Mouse (Mus musculus): Measurements from ENCODE around the gene Maneal. TPM values are rescaled to one million over a fixed set of nuclear protein-coding genes. Genes with fewer than 3 reads are reported as not detected.

Maneal gene
- total and polyA plus RNA-seq, 3 experiments, result 0.08 TPM; not detected in 2

DNA sequence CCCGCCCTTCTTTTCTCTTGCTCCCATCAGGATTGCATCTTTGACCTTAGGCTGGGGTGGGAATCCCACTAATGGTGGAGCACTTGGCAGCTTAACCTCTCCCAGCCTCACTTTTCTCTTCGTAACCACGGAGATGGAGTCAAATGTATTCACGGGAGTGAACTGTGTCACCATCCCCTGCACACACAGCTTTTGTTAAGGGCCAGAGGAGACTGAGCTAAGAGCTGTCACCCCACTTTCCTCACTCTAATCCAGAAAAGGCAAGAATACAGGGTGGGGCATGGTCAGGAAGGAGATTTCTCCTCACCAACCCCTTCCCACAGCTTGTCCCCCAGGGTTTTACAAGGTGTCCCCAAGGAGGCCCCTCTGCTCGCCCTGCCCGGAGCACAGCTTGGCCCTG lies 31.8 kb upstream of the Maneal start:
- H3K9ac ChIP-seq (ENCODE audit: control insufficient read depth, low read depth, low read length, poor library complexity, severe bottlenecking), result no peak overlapping the region
- H3K36me3 ChIP-seq (ENCODE audit: control insufficient read depth in 1 of 2, insufficient read depth in 2 of 2, low read length in 2 of 2), result no peaks in the 10 kb centered on the region
- H3K79me2 ChIP-seq (ENCODE audit: control insufficient read depth, insufficient read depth, low read length, poor library complexity), result no peaks in the 10 kb centered on the region
- no peak overlapping the region for H3K27ac ChIP-seq (ENCODE audit: control insufficient read depth, low read depth, low read length)
- H3K9me3 ChIP-seq (replicated peaks; ENCODE audit: insufficient read depth, low read length), result no peaks in the 10 kb centered on the region
- TF ChIP-seq USF1 (IDR thresholded peaks at IDR 0.05; ENCODE audit: low read depth, low read length), result no peak
- TF ChIP-seq TAL1 (IDR thresholded peaks at IDR 0.05; ENCODE audit: low read length), result no peak
- TF ChIP-seq TCF12 (IDR thresholded peaks at IDR 0.05; ENCODE audit: low read depth, low read length), result no peak
- TF ChIP-seq MAZ (IDR thresholded peaks at IDR 0.05; ENCODE audit: low read depth, low read length), result no peak
- no peak for TF ChIP-seq TBP (IDR thresholded peaks at IDR 0.05; ENCODE audit: low read depth, low read length)
- no peak for TF ChIP-seq RCOR1 (IDR thresholded peaks at IDR 0.05; ENCODE audit: low read depth, low read length)
- TF ChIP-seq JUND (IDR thresholded peaks at IDR 0.05; ENCODE audit: low read depth, low read length), result no peak
- no peak for TF ChIP-seq CTCF (IDR thresholded peaks at IDR 0.05 in 2 of 3, conservative IDR thresholded peaks at IDR 0.05 in 1 of 3; ENCODE audit: control insufficient read depth in 1 of 3, insufficient read depth in 1 of 3, low read depth in 2 of 3, low read length in 3 of 3, poor library complexity in 1 of 3, severe bottlenecking in 1 of 3)
- H3K4me1 ChIP-seq (ENCODE audit: control insufficient read depth in 1 of 2, insufficient read depth in 2 of 2, low read length in 2 of 2), result no peaks in the 10 kb centered on the region
- peaks cover 0 to 2% of the 10 kb centered on the region in 2 experiments; a peak in 1 of 4 replicates for H3K27me3 ChIP-seq (ENCODE audit: control insufficient read depth in 1 of 2, insufficient read depth in 2 of 2, low read length in 2 of 2)
- H3K4me3 ChIP-seq (ENCODE audit: control insufficient read depth in 1 of 2, insufficient read depth in 1 of 2, low read depth in 2 of 2, low read length in 2 of 2), result no peak overlapping the region
- DNase-seq (ENCODE audit: low read depth, low spot score), result no peak

DNA sequence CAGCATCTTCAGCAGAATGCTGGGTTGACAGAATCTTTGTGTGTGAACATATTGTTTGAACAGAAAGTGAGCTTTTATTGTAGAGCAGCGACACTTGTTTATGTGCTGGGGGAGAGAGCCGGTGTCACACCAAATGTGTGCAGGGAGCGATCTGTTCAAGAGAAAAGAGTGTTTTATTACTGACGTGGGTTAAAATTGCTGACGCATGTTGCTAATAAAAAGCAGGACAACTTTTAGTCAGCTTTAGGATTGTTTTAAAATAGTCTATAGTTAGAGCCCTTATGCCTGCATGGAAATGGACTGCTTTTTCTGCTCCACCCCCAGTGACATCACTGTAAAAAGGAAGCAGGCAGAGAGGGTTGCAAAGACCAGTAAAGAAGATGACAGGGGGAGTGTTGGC lies 28.9 kb upstream of the Maneal start:
- Histone ChIP-seq H3K4me3 (ENCODE audit: control insufficient read depth in 1 of 2, insufficient read depth in 1 of 2, low read depth in 2 of 2, low read length in 2 of 2) (no peak overlapping the region), H3K36me3 (ENCODE audit: control insufficient read depth in 1 of 2, insufficient read depth in 2 of 2, low read length in 2 of 2) (no peaks in the 10 kb centered on the region), H3K27me3 (ENCODE audit: control insufficient read depth in 1 of 2, insufficient read depth in 2 of 2, low read length in 2 of 2) (peaks cover 0 to 2% of the 10 kb centered on the region in 2 experiments; a peak in 1 of 4 replicates), H3K9ac (ENCODE audit: control insufficient read depth, low read depth, low read length, poor library complexity, severe bottlenecking) (no peak overlapping the region), H3K79me2 (ENCODE audit: control insufficient read depth, insufficient read depth, low read length, poor library complexity) (no peaks in the 10 kb centered on the region), H3K4me1 (ENCODE audit: control insufficient read depth in 1 of 2, insufficient read depth in 2 of 2, low read length in 2 of 2) (no peaks in the 10 kb centered on the region), H3K27ac (ENCODE audit: control insufficient read depth, low read depth, low read length) (no peak overlapping the region), H3K9me3 (replicated peaks; ENCODE audit: insufficient read depth, low read length) (no peaks in the 10 kb centered on the region)
- no peak for TF ChIP-seq ETS1 (IDR thresholded peaks at IDR 0.05; ENCODE audit: low read depth, low read length)
- no peak for TF ChIP-seq TCF12 (IDR thresholded peaks at IDR 0.05; ENCODE audit: low read depth, low read length)
- no peak for TF ChIP-seq POLR2A (IDR thresholded peaks at IDR 0.05; ENCODE audit: control insufficient read depth in 1 of 2, insufficient read depth in 1 of 2, low read depth in 1 of 2, low read length in 2 of 2, poor library complexity in 1 of 2)
- TF ChIP-seq KAT2A (conservative IDR thresholded peaks at IDR 0.05; ENCODE audit: low read depth, low read length), result no peak
- TF ChIP-seq SIN3A (IDR thresholded peaks at IDR 0.05; ENCODE audit: low read length), result no peak
- TF ChIP-seq GABPA (IDR thresholded peaks at IDR 0.05; ENCODE audit: low read depth, low read length), result no peak
- no peak for TF ChIP-seq TBP (IDR thresholded peaks at IDR 0.05; ENCODE audit: low read depth, low read length)
- TF ChIP-seq TAL1 (IDR thresholded peaks at IDR 0.05; ENCODE audit: low read length), result no peak
- no peak for TF ChIP-seq CHD2 (IDR thresholded peaks at IDR 0.05; ENCODE audit: low read length)
- TF ChIP-seq ZMIZ1 (IDR thresholded peaks at IDR 0.05; ENCODE audit: low read depth, low read length), result no peak
- no peak for TF ChIP-seq MYB (IDR thresholded peaks at IDR 0.05; ENCODE audit: low read depth, low read length)
- no peak for TF ChIP-seq HCFC1 (IDR thresholded peaks at IDR 0.05; ENCODE audit: low read depth, low read length)
- no peak for TF ChIP-seq RCOR1 (IDR thresholded peaks at IDR 0.05; ENCODE audit: low read depth, low read length)
- no peak for TF ChIP-seq E2F4 (IDR thresholded peaks at IDR 0.05; ENCODE audit: borderline replicate concordance, low read depth, low read length)
- no peak for TF ChIP-seq USF1 (IDR thresholded peaks at IDR 0.05; ENCODE audit: low read depth, low read length)
- TF ChIP-seq MAFK (IDR thresholded peaks at IDR 0.05; ENCODE audit: borderline replicate concordance, low read depth, low read length), result no peak
- no peak for DNase-seq (ENCODE audit: low read depth, low spot score)

All from MEL (cell line).